Mouse (Mus musculus): ENCODE data around the gene Fundc2.

The Fundc2 gene

DNA sequence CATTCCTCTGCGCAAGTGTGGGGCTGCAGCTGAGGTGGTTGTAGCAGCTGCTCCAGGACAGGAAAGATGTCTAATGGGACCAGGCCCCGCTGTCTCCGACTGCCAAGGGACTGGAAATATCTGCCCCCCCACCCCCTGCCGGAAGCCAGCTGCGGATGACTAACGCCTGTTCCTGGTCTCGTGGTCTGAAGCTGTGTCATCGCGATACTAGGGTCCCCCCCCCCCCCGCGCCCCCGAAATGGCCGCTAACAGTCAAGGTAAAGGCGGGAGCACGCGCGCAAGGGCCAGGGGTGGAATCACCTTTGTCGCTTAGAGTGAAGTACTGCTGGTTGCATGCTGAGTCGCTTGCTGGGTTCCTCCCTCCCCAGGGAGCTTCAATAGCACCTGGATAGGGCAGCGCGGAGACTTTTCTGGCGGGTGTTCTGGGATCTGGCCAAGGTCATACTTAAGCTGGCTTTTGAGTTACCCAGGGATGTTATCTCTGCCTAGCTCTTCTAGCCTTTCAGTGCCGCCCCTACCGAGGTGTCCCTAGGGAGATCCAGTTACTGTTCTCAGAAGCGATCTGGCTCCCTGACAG is at the start of gene Fundc2, which contains the start of gene F8:
Gene Fundc2, plus strand, starts transcription at position 205 of the 577 bp plus-strand sequence.
Gene F8, minus strand, starts transcription at position 421 of the 577 bp plus-strand sequence.
- peak; percentile 84 for DNase-seq (ENCODE audit: low read depth)

DNA sequence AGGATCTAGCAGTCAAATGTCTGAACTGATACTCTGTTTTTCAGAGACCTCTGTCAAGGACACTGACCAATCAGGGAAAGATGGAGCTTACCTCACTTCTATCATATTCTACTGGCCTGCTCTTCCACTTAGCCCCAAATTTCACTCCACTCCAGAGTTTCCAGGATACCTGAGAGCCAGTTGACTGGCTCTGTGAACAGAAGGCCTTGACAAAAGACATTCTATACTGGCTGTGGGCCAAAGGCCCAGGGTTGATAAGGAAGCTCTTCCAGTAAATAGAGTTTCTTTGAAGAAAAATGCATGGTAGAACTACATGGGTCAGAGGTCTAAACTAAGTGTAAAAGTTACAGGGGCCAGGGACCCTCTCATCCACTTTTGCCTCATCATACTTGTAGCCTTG is 12.0 kb upstream of the Fundc2 start:
- no peak for DNase-seq (ENCODE audit: low read depth)

DNA sequence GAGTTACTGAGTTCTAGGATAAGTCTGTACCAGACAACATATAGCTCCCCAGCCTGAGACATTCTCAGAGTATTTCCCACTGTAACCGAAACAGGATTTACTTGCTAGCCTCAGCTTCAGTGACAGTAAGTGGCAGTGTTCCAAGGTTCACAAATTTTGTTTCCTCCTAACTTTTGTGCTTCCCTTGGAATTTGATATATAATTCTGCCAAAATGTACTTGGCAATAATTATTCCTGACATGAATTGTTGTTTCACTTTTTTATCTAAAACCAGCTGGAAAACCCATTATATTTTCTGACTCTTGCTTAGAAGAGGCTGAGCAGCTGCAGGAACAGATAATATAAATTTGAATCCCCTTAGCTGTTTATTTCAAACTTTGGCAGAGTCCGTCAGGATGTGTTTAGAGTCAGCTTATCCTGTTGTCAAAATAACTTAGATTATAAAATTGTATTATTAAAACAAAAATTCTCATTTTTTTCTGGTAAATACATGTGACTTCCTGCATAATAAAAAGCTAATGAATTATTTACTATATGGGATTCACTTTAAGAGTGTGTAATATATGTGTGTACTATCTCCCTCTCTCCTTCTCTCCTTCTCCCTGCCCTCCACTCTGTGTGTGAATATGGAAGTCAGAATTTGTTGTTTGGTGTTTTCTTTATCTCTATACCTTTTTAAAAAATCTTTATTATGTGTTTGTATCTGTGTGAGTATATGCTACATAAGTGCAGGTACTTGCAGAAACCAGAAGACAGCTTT is 9.4 kb upstream of the Fundc2 start:
- DNase-seq (ENCODE audit: low read depth): no peak

DNA sequence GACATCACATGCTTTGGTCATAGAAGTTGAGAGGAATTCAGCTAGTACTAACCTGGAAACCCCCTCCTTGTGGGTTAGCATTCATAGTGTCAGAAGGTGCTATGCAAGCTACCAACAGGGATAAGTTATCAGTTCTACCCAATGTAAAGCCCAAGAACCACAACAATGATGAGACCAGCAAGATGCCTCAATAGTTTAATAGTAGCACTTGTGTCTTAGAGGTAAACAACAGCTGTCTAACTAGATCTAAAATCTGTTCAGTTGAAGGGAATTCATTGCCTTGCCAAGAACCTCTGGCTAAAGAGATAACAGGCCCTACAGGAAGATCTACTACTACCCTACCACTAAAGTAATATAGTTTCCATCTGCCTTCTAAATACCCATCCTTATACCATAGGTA is 5.4 kb upstream of the Fundc2 start:
- DNase-seq (ENCODE audit: low read depth): no peak

DNA sequence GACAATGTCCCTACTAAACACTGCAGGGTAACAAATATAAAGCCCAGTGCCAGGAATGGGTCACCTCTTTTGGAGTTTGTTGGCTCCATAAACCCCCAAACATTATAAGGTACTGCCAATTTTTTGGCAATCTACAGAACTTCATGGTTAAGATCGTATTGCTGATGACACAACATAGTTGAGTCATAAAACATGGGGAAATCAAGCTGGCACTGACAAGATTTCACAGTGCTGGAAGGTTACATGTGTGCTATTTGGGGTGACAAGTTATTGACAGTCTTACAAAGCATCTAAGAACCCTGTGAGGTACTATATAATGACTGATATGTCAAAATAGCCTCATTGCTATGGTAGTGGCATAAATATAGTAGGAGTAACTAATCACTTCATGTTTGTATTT is 1.0 kb upstream of the Fundc2 start:
- DNase-seq (ENCODE audit: low read depth): no peak

DNA sequence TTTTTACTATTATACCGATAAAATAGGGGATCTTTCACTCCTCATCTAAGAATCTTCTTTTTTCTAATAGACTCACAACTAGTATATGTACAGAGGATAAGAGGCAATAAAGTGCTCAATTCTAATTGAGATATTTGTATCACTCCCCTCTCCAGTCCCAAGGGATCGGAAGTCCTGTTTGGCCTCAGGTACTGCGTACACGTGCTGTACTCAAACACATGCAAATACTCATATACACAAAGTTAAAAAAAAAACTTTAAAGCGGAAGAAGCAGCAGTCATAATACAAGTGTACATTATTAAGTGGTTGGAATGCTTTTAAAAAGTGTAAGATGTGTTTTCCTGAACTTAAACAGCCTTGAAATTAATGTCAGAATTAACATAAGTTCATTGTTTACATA is 500 bp upstream of the Fundc2 start:
- DNase-seq (ENCODE audit: low read depth): no peak

DNA sequence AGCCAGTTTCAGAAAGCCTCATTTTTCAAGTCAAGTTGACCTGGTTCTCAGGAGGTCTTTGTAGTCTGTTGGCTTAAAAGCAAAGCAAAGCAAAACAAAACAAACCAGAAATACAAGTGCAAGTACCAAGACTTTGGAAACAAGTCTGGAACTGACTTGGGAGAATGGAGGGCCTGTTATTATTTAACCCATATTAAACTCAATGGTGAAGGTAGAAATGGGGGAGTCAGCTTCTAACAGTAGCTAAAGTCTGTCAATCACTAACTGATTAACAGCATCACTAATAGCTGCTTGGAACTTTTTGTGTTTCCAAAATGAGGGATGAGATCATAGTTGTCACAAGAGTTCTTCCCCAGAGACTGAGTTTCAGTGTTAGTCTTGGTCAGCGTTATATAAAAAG is 17.3 kb downstream of the Fundc2 start:
- no peak for DNase-seq (ENCODE audit: low read depth)

DNA sequence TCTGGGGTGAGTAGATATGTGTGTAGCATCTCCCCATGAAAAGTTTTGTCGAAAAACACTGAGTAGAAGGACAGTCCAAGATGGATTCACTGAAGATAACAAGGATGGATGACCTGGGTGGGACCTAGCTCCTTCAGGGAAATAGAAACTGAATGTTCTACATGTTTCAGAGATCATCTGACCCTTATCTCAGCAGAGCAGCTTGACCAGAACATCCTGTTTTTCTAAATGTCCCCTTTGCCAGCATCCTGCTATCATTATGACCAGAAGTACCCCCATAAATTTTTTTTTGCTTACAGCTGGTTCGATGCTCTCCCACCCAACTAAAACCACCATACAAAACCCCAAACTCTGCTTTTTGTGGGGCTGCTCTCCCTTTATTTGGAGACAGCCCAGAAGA is 20.5 kb downstream of the Fundc2 start:
- no peak for DNase-seq (ENCODE audit: low read depth)

DNA sequence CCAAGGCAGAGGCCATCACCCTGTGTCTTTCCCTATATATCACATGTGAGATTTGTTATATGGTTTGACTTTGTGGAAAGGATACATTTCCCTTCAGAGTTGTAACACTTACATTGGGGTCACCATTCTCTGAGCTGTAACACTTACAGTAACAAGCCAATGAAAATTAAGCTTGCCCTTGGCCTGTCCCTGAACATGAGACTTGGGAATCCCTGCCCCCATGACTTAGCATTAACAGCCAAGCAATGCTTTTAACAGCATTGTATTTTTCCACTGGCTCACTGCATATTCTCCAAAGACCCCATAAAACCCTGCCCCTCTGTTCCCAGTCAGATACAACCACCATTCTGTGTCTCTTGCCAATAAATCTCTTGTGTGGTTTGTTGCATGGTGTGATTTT is 21.2 kb downstream of the Fundc2 start:
- no peak for DNase-seq (ENCODE audit: low read depth)

DNA sequence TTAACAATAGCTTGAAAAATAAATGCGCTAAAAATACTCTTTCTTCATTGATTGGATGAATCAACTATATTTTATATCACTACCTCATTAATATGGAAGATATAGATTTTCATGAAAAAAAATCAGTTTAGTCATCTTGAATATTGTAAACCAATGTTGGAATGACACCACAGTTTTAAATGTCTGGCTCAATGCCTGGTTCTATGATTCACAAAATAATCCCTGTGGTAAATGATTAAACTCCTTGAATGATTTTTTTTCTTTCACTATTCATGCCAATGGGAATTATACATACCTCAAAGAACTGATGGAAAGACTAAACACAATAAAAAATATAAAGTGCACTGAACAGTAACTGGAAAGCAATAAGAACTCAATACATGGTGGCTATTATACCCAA is 27.5 kb downstream of the Fundc2 start:
- DNase-seq (ENCODE audit: low read depth): no peak

DNA sequence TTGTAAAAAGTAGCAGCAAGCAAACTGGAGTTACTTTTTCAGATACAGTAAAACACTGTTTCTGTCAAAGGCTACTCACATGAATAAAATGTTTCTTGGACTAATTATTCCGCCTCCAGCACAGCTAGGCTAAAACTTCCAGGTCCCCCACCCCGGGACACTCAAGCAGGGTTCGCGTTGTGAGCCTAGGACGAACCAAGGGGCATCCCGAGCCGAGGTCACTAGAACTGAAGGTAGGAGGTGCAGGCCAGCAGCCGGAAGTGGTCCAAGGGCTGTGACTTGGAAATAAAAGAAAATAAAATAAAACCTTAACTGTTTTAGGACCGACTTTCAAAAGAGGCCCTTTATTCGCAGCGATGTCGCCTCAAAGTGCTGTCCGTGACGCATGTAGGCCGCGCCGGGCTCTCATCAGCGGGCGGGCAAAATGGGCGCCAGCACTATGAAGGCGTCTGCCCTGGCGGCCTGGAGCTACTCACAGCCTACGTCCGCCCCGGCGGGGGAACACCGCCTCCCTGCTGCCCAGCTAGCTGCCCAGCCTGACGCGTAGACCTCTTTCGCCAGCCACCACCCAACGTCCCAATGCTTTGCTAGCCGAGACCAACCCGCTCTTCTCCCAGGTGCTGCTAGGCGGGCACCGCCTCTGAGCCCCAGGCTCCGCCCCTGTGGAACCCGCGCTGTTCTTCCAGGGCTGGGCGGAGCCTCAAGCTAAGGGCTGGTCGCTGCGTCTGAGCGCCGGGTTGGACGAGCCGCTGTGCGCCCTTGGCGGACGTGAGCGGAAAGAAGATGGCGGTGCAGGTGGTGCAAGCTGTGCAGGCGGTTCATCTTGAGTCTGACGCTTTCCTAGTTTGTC is 34.0 kb downstream of the Fundc2 start, which contains the start of the genes Cmc4, Mtcp1 and Brcc3:
Gene Cmc4, minus strand, starts transcription at position 649 of the 850 bp plus-strand sequence.
Gene Mtcp1, minus strand, starts transcription at position 653 of the 850 bp plus-strand sequence.
Gene Brcc3, plus strand, starts transcription at position 693 of the 850 bp plus-strand sequence.
- DNase-seq (ENCODE audit: low read depth): peak; percentile 92

Measured in naive thymus-derived CD4-positive, alpha-beta T cell, adult 2 months (primary cell).